Comparison of ENCODE assay signal across 8 mouse cellular contexts in the genomic region with DNA sequence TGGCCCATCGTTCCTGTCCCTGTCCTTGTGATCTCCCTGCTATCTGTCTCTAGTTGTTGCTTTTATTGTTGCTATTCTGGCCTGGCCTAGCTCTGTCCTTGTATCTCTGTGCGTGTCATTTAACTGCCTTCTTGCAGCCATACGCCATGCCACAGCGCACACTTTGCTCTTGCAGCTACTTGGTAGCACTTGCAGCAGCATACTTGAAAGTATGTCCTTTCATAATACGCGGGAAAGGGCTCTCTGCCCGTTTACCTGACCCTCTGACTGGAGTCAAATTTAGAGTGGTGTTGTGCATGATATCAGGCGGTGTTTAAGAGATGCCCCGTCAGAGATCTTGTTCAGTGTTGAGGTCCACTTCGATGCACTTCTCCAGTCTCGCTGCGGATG. TPM values are rescaled to one million over a fixed set of nuclear protein-coding genes. Genes with fewer than 3 reads are reported as not detected.
DNase-seq lines count a peak whose midpoint lies in the region; ATAC-seq and TF ChIP-seq lines count a peak whose summit lies in the region.

No protein-coding gene starts in this region.

- H3K4me1 ChIP-seq in kidney, embryonic 16.5 days (ENCODE audit: insufficient read depth, low read length): peaks cover 8% of the 10 kb centered on the region; the same call in 1 of the 2 replicates
- H3K4me1 ChIP-seq in ES-E14 (ENCODE audit: control insufficient read depth in 2 of 2, insufficient read depth in 2 of 2, low read length in 2 of 2, poor library complexity in 1 of 2): no peaks in the 10 kb centered on the region
- H3K4me1 ChIP-seq in embryonic facial prominence, embryonic 14.5 days (ENCODE audit: control insufficient read depth, insufficient read depth, low read length): peaks cover 9% of the 10 kb centered on the region
- peaks cover 8% of the 10 kb centered on the region for H3K4me1 ChIP-seq in midbrain, embryonic 14.5 days (ENCODE audit: control insufficient read depth, insufficient read depth, low read length)

- H3K27me3 ChIP-seq in kidney, embryonic 16.5 days (ENCODE audit: insufficient read depth, low read length): peaks cover 3% of the 10 kb centered on the region; the same call in 1 of the 2 replicates
- no peaks in the 10 kb centered on the region for H3K27me3 ChIP-seq in embryonic facial prominence, embryonic 14.5 days (replicated peaks; ENCODE audit: control insufficient read depth, insufficient read depth, low read length)
- no peaks in the 10 kb centered on the region for H3K27me3 ChIP-seq in midbrain, embryonic 14.5 days (ENCODE audit: control insufficient read depth, insufficient read depth, low read length)

- in situ Hi-C loops in ES-E14 (cut with MboI; ENCODE audit: low sequenced_read_pairs in 2 of 2, unreplicated experiment in 2 of 2): no loop called here

- no peak overlapping the region for H3K27ac ChIP-seq in kidney, embryonic 16.5 days (ENCODE audit: low read length)
- no peak overlapping the region for H3K27ac ChIP-seq in ES-E14 (ENCODE audit: insufficient read depth, low read depth, low read length, poor library complexity, severe bottlenecking)
- H3K27ac ChIP-seq in embryonic facial prominence, embryonic 14.5 days (replicated peaks; ENCODE audit: low read depth, low read length): no peak overlapping the region
- H3K27ac ChIP-seq in midbrain, embryonic 14.5 days (replicated peaks; ENCODE audit: low read depth, low read length): no peak overlapping the region

- H3K36me3 ChIP-seq in kidney, embryonic 16.5 days (ENCODE audit: insufficient read depth, low read length): no peaks in the 10 kb centered on the region
- H3K36me3 ChIP-seq in ES-E14 (ENCODE audit: control insufficient read depth, insufficient read depth, low read length, poor library complexity, severe bottlenecking): no peaks in the 10 kb centered on the region
- no peaks in the 10 kb centered on the region for H3K36me3 ChIP-seq in embryonic facial prominence, embryonic 14.5 days (ENCODE audit: control insufficient read depth, insufficient read depth, low read length)
- no peaks in the 10 kb centered on the region for H3K36me3 ChIP-seq in midbrain, embryonic 14.5 days (ENCODE audit: control insufficient read depth, insufficient read depth, low read length)

- peak overlapping the region; percentile 83 for H3K9ac ChIP-seq in kidney, embryonic 16.5 days (replicated peaks; ENCODE audit: low read length)
- peak overlapping the region; percentile 97 for H3K9ac ChIP-seq in ES-E14 (ENCODE audit: insufficient read depth, low read depth, low read length, poor library complexity, severe bottlenecking)
- H3K9ac ChIP-seq in embryonic facial prominence, embryonic 14.5 days (ENCODE audit: low read depth, low read length): peak overlapping the region; percentile 88
- H3K9ac ChIP-seq in midbrain, embryonic 14.5 days (replicated peaks; ENCODE audit: low read length): peak overlapping the region; percentile 88

- 8% methylated on average over 12 of the region's 12 CpGs for WGBS in kidney, embryonic 16.5 days
- WGBS in embryonic facial prominence, embryonic 14.5 days: 9% methylated on average over 12 of the region's 12 CpGs
- 12% methylated on average over 12 of the region's 12 CpGs for WGBS in midbrain, embryonic 14.5 days

- no peaks in the 10 kb centered on the region for H3K9me3 ChIP-seq in kidney, embryonic 16.5 days (ENCODE audit: low read length)
- H3K9me3 ChIP-seq in ES-E14 (ENCODE audit: control insufficient read depth, insufficient read depth, low read depth, low read length): no peaks in the 10 kb centered on the region
- H3K9me3 ChIP-seq in embryonic facial prominence, embryonic 14.5 days (ENCODE audit: control insufficient read depth, low read length): no peaks in the 10 kb centered on the region
- no peaks in the 10 kb centered on the region for H3K9me3 ChIP-seq in midbrain, embryonic 14.5 days (ENCODE audit: control insufficient read depth, low read length)

- ATAC-seq in kidney, embryonic 16.5 days (ENCODE audit: low FRiP score, low TSS enrichment): no peak; the same call in 1 of the 2 replicates
- ATAC-seq in embryonic facial prominence, embryonic 14.5 days (ENCODE audit: low read depth): peak; percentile 13; the same call in 1 of the 2 replicates
- no peak; the same call in 1 of the 2 replicates for ATAC-seq in midbrain, embryonic 14.5 days (ENCODE audit: low FRiP score, low TSS enrichment)

- DNase-seq in kidney, postnatal 4 days: no peak
- no peak for DNase-seq in ES-E14 (ENCODE audit: low read depth, low spot score)
- no peak for DNase-seq in embryonic facial prominence, embryonic 14.5 days (ENCODE audit: low spot score)
- DNase-seq in induced T-regulatory cell, adult 2 months (ENCODE audit: low read depth): peak; percentile 54
- DNase-seq in midbrain, embryonic 14.5 days: peak; percentile 18
- no peak for DNase-seq in ovary, postnatal 10 days (ENCODE audit: low spot score)
- DNase-seq in spleen, adult 18-20 months: no peak

- peak overlapping the region; percentile 73 for H3K4me2 ChIP-seq in kidney, embryonic 16.5 days (replicated peaks; ENCODE audit: low read depth, low read length)
- H3K4me2 ChIP-seq in embryonic facial prominence, embryonic 14.5 days (ENCODE audit: low read depth, low read length): peak overlapping the region; percentile 87
- peak overlapping the region; percentile 86 for H3K4me2 ChIP-seq in midbrain, embryonic 14.5 days (ENCODE audit: low read length)

- peak overlapping the region; percentile 70 for H3K4me3 ChIP-seq in kidney, embryonic 16.5 days (ENCODE audit: low read length)
- peak overlapping the region; percentile 83 to 90 for H3K4me3 ChIP-seq in ES-E14 (ENCODE audit: insufficient read depth in 1 of 2, low read depth in 1 of 2, low read length in 2 of 2, poor library complexity in 1 of 2, severe bottlenecking in 1 of 2)
- peak overlapping the region; percentile 77 for H3K4me3 ChIP-seq in embryonic facial prominence, embryonic 14.5 days (ENCODE audit: low read depth, low read length)
- peak overlapping the region; percentile 93 for H3K4me3 ChIP-seq in midbrain, embryonic 14.5 days (replicated peaks; ENCODE audit: low read depth, low read length)

TF ChIP-seq in ES-E14, 5 proteins besides CTCF, POLR2A, EP300 and RAD21:
- TF ChIP-seq ZNF384 (IDR thresholded peaks at IDR 0.05; ENCODE audit: low read depth, low read length) (no peak), ZC3H11A (IDR thresholded peaks at IDR 0.05; ENCODE audit: borderline replicate concordance, low read depth, low read length) (no peak), HCFC1 (IDR thresholded peaks at IDR 0.05; ENCODE audit: borderline replicate concordance, insufficient read depth, low read length) (no peak), CHD2 (IDR thresholded peaks at IDR 0.05; ENCODE audit: low read depth, low read length) (no peak), MAFK (IDR thresholded peaks at IDR 0.05; ENCODE audit: insufficient read depth, low read depth, low read length) (no peak)

RNA-seq across cellular contexts. Expression of a gene that starts 0.6 kb away (rescaled TPM):
- 33.1 and 34.3 TPM in 2 replicates for polyA plus RNA-seq in kidney, embryonic 16.5 days (2015; fragmentation: Nextera tagmentation; extraction: Ambion mirVana)
- total RNA-seq in ES-E14 (2012; rRNA removed): 55.3 and 56.8 TPM in 2 replicates
- polyA plus RNA-seq in embryonic facial prominence, embryonic 14.5 days (2014; fragmentation: Nextera tagmentation; extraction: Ambion mirVana): 35.4 and 36.1 TPM in 2 replicates
- polyA plus RNA-seq in midbrain, embryonic 14.5 days (2014; fragmentation: Nextera tagmentation; extraction: Ambion mirVana): 45.6 and 69.2 TPM in 2 replicates

RNA-seq across cellular contexts. Expression of a gene that starts 35.1 kb away (rescaled TPM):
- 3.4 and 4.9 TPM in 2 replicates for polyA plus RNA-seq in kidney, embryonic 16.5 days (2015; fragmentation: Nextera tagmentation; extraction: Ambion mirVana)
- total RNA-seq in ES-E14 (2012; rRNA removed): 0.95 and 1.1 TPM in 2 replicates
- 0.48 and 0.68 TPM in 2 replicates for polyA plus RNA-seq in embryonic facial prominence, embryonic 14.5 days (2014; fragmentation: Nextera tagmentation; extraction: Ambion mirVana)
- 1.2 and 1.4 TPM in 2 replicates for polyA plus RNA-seq in midbrain, embryonic 14.5 days (2014; fragmentation: Nextera tagmentation; extraction: Ambion mirVana)

Comparison
In these comparisons a context has a peak if more than half of its experiments do, and no peak if none do; other contexts are left out.
1. DNase-seq: peak in induced T-regulatory cell, adult 2 months (single experiment) and midbrain, embryonic 14.5 days (single experiment); none in kidney, postnatal 4 days (0 of 2), ES-E14 (single experiment), embryonic facial prominence, embryonic 14.5 days (single experiment), ovary, postnatal 10 days (single experiment) and spleen, adult 18-20 months (0 of 2).
2. Peak in every context shown above with its lines, with median percentiles within 50 percentile points of each other: H3K4me2 ChIP-seq, H3K4me3 ChIP-seq and H3K9ac ChIP-seq.